Mouse (Mus musculus) liver, adult 2 months (tissue): ENCODE results near the gene Gipc2.

ENCODE experiments used
- CTCF ChIP-seq: fragments of 200-500 bp; IDR thresholded peaks from 2 replicates; pipeline ENCODE4 v1.5.1; 2011; ENCODE audit warnings: low read depth, low read length, control low read depth
- POLR2A ChIP-seq: fragments of 200-500 bp; IDR thresholded peaks from 2 replicates; pipeline ENCODE4 v1.6.1; 2011; ENCODE audit warnings: low read length, control low read depth; ENCODE audit not compliant: insufficient read depth; ENCODE audit errors: extremely low read depth

- TF ChIP-seq POLR2A (no peak), CTCF (no peak)
Measured at GRCm38 (mm10) chr3:152069001-152069400, 97.0 kb downstream of the Gipc2 start.
